In the genomic region with DNA sequence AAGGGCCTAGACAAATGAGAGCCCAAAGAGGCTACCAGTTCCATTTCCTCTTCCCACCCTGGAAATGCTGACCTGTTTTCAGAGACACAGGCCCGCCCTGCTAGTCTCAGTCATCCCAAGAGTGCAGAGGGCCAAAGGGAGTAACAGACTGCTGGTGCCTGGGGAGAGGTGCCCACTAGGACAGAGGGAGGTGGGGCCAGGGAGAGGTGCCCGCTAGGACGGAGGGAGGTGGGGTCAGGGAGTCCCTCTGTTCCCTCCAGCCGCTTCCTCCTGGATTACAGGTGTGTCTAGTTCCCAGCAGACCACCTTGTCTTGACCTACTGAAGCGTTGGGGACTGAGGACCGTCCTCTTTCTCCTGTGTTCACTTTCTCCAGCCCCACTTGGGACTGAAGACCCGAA, we compare ENCODE assay signal across 8 mouse cellular contexts. TPM values are rescaled to one million over a fixed set of nuclear protein-coding genes. Genes with fewer than 3 reads are reported as not detected.
DNase-seq lines count a peak whose midpoint lies in the region; ATAC-seq and TF ChIP-seq lines count a peak whose summit lies in the region.

No protein-coding gene starts in this region.

- no peak overlapping the region; the same call in 1 of the 2 replicates for H3K9ac ChIP-seq in kidney, embryonic 14.5 days (ENCODE audit: low read depth, low read length)
- H3K9ac ChIP-seq in ES-E14 (ENCODE audit: insufficient read depth, low read depth, low read length, poor library complexity, severe bottlenecking), result peak overlapping the region; percentile 11; the same call in 1 of the 2 replicates
- H3K9ac ChIP-seq in intestine, postnatal 0 days (ENCODE audit: low read depth, low read length), result no peak overlapping the region

- ATAC-seq in kidney, embryonic 14.5 days (ENCODE audit: low FRiP score, low TSS enrichment), result no peak
- no peak for ATAC-seq in intestine, postnatal 0 days

- no peaks in the 10 kb centered on the region for H3K9me3 ChIP-seq in kidney, embryonic 14.5 days (ENCODE audit: control insufficient read depth, low read length)
- no peaks in the 10 kb centered on the region for H3K9me3 ChIP-seq in ES-E14 (ENCODE audit: control insufficient read depth, insufficient read depth, low read depth, low read length)
- no peaks in the 10 kb centered on the region for H3K9me3 ChIP-seq in embryonic facial prominence, embryonic 10.5 days
- H3K9me3 ChIP-seq in intestine, postnatal 0 days (ENCODE audit: control insufficient read depth), result no peaks in the 10 kb centered on the region

- no peak overlapping the region for H3K4me3 ChIP-seq in kidney, embryonic 14.5 days (ENCODE audit: low read length)
- no peak overlapping the region for H3K4me3 ChIP-seq in ES-E14 (ENCODE audit: insufficient read depth in 1 of 2, low read depth in 1 of 2, low read length in 2 of 2, poor library complexity in 1 of 2, severe bottlenecking in 1 of 2)
- 0 out of 2 replicates have a peak overlapping the region, but pooled peaks have one; percentile 5 for H3K4me3 ChIP-seq in embryonic facial prominence, embryonic 10.5 days
- H3K4me3 ChIP-seq in intestine, postnatal 0 days (ENCODE audit: low read depth, low read length), result no peak overlapping the region

- 27% methylated on average over 7 of the region's 7 CpGs for WGBS in kidney, embryonic 14.5 days
- 42% methylated on average over 7 of the region's 7 CpGs for WGBS in embryonic facial prominence, embryonic 10.5 days
- WGBS in intestine, postnatal 0 days, result 42% methylated on average over 7 of the region's 7 CpGs

- peaks cover 21% of the 10 kb centered on the region for H3K4me1 ChIP-seq in kidney, embryonic 14.5 days (ENCODE audit: control insufficient read depth, insufficient read depth, low read length)
- peaks cover 21 to 32% of the 10 kb centered on the region in 2 experiments for H3K4me1 ChIP-seq in ES-E14 (ENCODE audit: control insufficient read depth in 2 of 2, insufficient read depth in 2 of 2, low read length in 2 of 2, poor library complexity in 1 of 2)
- peaks cover 35% of the 10 kb centered on the region for H3K4me1 ChIP-seq in embryonic facial prominence, embryonic 10.5 days
- no peaks in the 10 kb centered on the region; the same call in 1 of the 2 replicates for H3K4me1 ChIP-seq in intestine, postnatal 0 days (replicated peaks; ENCODE audit: control insufficient read depth, insufficient read depth, low read length)

- H3K27ac ChIP-seq in kidney, embryonic 14.5 days (ENCODE audit: low read depth, low read length), result peak overlapping the region; percentile 51; the same call in 1 of the 2 replicates
- peak overlapping the region; percentile 49; the same call in 1 of the 2 replicates for H3K27ac ChIP-seq in ES-E14 (ENCODE audit: insufficient read depth, low read depth, low read length, poor library complexity, severe bottlenecking)
- 0 out of 2 replicates have a peak overlapping the region, but pooled peaks have one; percentile 5 for H3K27ac ChIP-seq in embryonic facial prominence, embryonic 10.5 days (replicated peaks)
- H3K27ac ChIP-seq in intestine, postnatal 0 days (ENCODE audit: low read depth, low read length), result no peak overlapping the region

- H3K4me2 ChIP-seq in kidney, embryonic 14.5 days (replicated peaks; ENCODE audit: low read depth, low read length), result peak overlapping the region; percentile 56; the same call in 1 of the 2 replicates
- H3K4me2 ChIP-seq in intestine, postnatal 0 days (replicated peaks; ENCODE audit: low read depth), result 0 out of 2 replicates have a peak overlapping the region, but pooled peaks have one; percentile 66

- peaks cover 48% of the 10 kb centered on the region for H3K36me3 ChIP-seq in kidney, embryonic 14.5 days (ENCODE audit: control insufficient read depth, insufficient read depth, low read length)
- H3K36me3 ChIP-seq in ES-E14 (ENCODE audit: control insufficient read depth, insufficient read depth, low read length, poor library complexity, severe bottlenecking), result peaks cover 43% of the 10 kb centered on the region
- H3K36me3 ChIP-seq in embryonic facial prominence, embryonic 10.5 days (replicated peaks), result peaks cover 72% of the 10 kb centered on the region
- H3K36me3 ChIP-seq in intestine, postnatal 0 days (ENCODE audit: control insufficient read depth, insufficient read depth), result peaks cover 37% of the 10 kb centered on the region

- DNase-seq in kidney, postnatal 25 days, result no peak
- DNase-seq in ES-E14 (ENCODE audit: low read depth, low spot score), result no peak
- no peak for DNase-seq in embryonic facial prominence, embryonic 10.5 days (ENCODE audit: low spot score)
- no peak for DNase-seq in urinary bladder, adult 2 months (ENCODE audit: low spot score)
- DNase-seq in cerebellum, adult 11-12 months, result no peak
- DNase-seq in right cerebral cortex, postnatal 4 days, result no peak

- no peak for TF ChIP-seq CTCF in intestine, postnatal 0 days (IDR thresholded peaks at IDR 0.05; ENCODE audit: low read depth)

- no peaks in the 10 kb centered on the region for H3K27me3 ChIP-seq in kidney, embryonic 14.5 days (ENCODE audit: control insufficient read depth, insufficient read depth, low read length)
- 0 out of 2 replicates have a peak, but pooled peaks cover 3% of the 10 kb centered on the region for H3K27me3 ChIP-seq in embryonic facial prominence, embryonic 10.5 days (replicated peaks; ENCODE audit: low read depth, poor library complexity, severe bottlenecking)
- no peaks in the 10 kb centered on the region for H3K27me3 ChIP-seq in intestine, postnatal 0 days (replicated peaks; ENCODE audit: control insufficient read depth, insufficient read depth, low read length)

- in situ Hi-C loops in ES-E14 (cut with MboI; ENCODE audit: low sequenced_read_pairs in 2 of 2, unreplicated experiment in 2 of 2), result no loop called here

TF ChIP-seq in ES-E14, 5 proteins besides CTCF, POLR2A, EP300 and RAD21:
- no peak for TF ChIP-seq MAFK (IDR thresholded peaks at IDR 0.05; ENCODE audit: insufficient read depth, low read depth, low read length)
- no peak for TF ChIP-seq ZC3H11A (IDR thresholded peaks at IDR 0.05; ENCODE audit: borderline replicate concordance, low read depth, low read length)
- TF ChIP-seq CHD2 (IDR thresholded peaks at IDR 0.05; ENCODE audit: low read depth, low read length), result no peak
TF ChIP-seq in ES-E14: peak in this region for 0.

RNA-seq across cellular contexts. Expression of gene Cisd3, which starts 0.9 kb away (rescaled TPM):
- polyA plus RNA-seq in kidney, embryonic 14.5 days (2014; fragmentation: Nextera tagmentation; extraction: Ambion mirVana), result 30.5 and 34.2 TPM in 2 replicates
- 49.9 and 66.0 TPM in 2 replicates for total RNA-seq in ES-E14 (2012; rRNA removed)
- 18.2 and 20.0 TPM in 2 replicates for polyA plus RNA-seq in embryonic facial prominence, embryonic 10.5 days (2016; fragmentation: Nextera tagmentation; extraction: Ambion mirVana)
- polyA plus RNA-seq in intestine, postnatal 0 days (2015; fragmentation: Nextera tagmentation; extraction: Ambion mirVana), result 122 and 123 TPM in 2 replicates
- polyA plus RNA-seq in urinary bladder, adult 2 months (2012; rRNA removed), result 55.7 and 56.2 TPM in 2 replicates

RNA-seq across cellular contexts. Expression of gene Pcgf2, which starts 15.5 kb away (rescaled TPM):
- polyA plus RNA-seq in kidney, embryonic 14.5 days (2014; fragmentation: Nextera tagmentation; extraction: Ambion mirVana), result 19.3 and 23.1 TPM in 2 replicates
- total RNA-seq in ES-E14 (2012; rRNA removed), result 20.1 and 28.4 TPM in 2 replicates
- 23.2 and 24.1 TPM in 2 replicates for polyA plus RNA-seq in embryonic facial prominence, embryonic 10.5 days (2016; fragmentation: Nextera tagmentation; extraction: Ambion mirVana)
- 7.9 and 8.9 TPM in 2 replicates for polyA plus RNA-seq in intestine, postnatal 0 days (2015; fragmentation: Nextera tagmentation; extraction: Ambion mirVana)
- polyA plus RNA-seq in urinary bladder, adult 2 months (2012; rRNA removed), result 41.1 and 46.4 TPM in 2 replicates

RNA-seq across cellular contexts. Expression of gene Psmb3, which starts 18.4 kb away (rescaled TPM):
- polyA plus RNA-seq in kidney, embryonic 14.5 days (2014; fragmentation: Nextera tagmentation; extraction: Ambion mirVana), result 525 and 539 TPM in 2 replicates
- 522 and 677 TPM in 2 replicates for total RNA-seq in ES-E14 (2012; rRNA removed)
- polyA plus RNA-seq in embryonic facial prominence, embryonic 10.5 days (2016; fragmentation: Nextera tagmentation; extraction: Ambion mirVana), result 634 and 654 TPM in 2 replicates
- 391 and 439 TPM in 2 replicates for polyA plus RNA-seq in intestine, postnatal 0 days (2015; fragmentation: Nextera tagmentation; extraction: Ambion mirVana)
- polyA plus RNA-seq in urinary bladder, adult 2 months (2012; rRNA removed), result 264 and 322 TPM in 2 replicates

RNA-seq across cellular contexts. Expression of gene Mllt6, which starts 21.6 kb away (rescaled TPM):
- polyA plus RNA-seq in kidney, embryonic 14.5 days (2014; fragmentation: Nextera tagmentation; extraction: Ambion mirVana), result 5.7 and 10.0 TPM in 2 replicates
- total RNA-seq in ES-E14 (2012; rRNA removed), result 113 and 142 TPM in 2 replicates
- 2.1 and 2.2 TPM in 2 replicates for polyA plus RNA-seq in embryonic facial prominence, embryonic 10.5 days (2016; fragmentation: Nextera tagmentation; extraction: Ambion mirVana)
- 1.4 and 1.6 TPM in 2 replicates for polyA plus RNA-seq in intestine, postnatal 0 days (2015; fragmentation: Nextera tagmentation; extraction: Ambion mirVana)
- 30.2 and 37.2 TPM in 2 replicates for polyA plus RNA-seq in urinary bladder, adult 2 months (2012; rRNA removed)

RNA-seq across cellular contexts. Expression of gene Epop, which starts 55.3 kb away (rescaled TPM):
- 6.3 and 6.9 TPM in 2 replicates for polyA plus RNA-seq in kidney, embryonic 14.5 days (2014; fragmentation: Nextera tagmentation; extraction: Ambion mirVana)
- total RNA-seq in ES-E14 (2012; rRNA removed), result 100 and 109 TPM in 2 replicates
- 13.0 and 14.4 TPM in 2 replicates for polyA plus RNA-seq in embryonic facial prominence, embryonic 10.5 days (2016; fragmentation: Nextera tagmentation; extraction: Ambion mirVana)
- polyA plus RNA-seq in intestine, postnatal 0 days (2015; fragmentation: Nextera tagmentation; extraction: Ambion mirVana), result 1.1 and 1.3 TPM in 2 replicates
- polyA plus RNA-seq in urinary bladder, adult 2 months (2012; rRNA removed), result 0.77 and 0.80 TPM in 2 replicates
